Mouse (Mus musculus) c-Kit-positive CD71-positive TER-119-negative erythroid progenitor cells, embryonic 14.5 days (primary cell): ENCODE measurements around the gene Rreb1.
A peak's percentile ranks its signal among the peaks of the same experiment; 100 is the strongest.

ENCODE experiments used
- DNase-seq: peaks from one replicate; pipeline ENCODE4 v3.0.0-alpha.2; 2013; ENCODE audit warnings: low read depth

Gene Rreb1

DNA sequence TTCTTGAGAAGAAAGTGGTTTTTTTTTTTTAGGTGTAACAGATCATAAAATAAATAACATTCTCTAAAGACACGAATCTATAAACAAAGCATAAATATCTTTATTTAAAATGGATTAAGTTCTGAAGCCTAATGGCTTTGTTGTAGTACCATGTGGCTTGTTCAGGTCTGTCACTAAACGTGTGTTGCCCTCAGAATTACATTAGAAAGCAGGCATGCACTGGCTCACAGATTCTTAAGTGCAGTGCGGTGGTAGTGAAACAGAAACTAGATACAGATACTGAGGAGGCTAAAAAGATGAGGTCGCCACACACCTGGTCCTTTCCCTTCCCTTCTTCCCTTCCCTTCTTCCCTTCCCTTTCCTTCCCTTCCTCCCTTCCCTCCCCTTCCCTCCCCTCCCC, 75.2 kb downstream of the Rreb1 start:
- DNase-seq = no peak

DNA sequence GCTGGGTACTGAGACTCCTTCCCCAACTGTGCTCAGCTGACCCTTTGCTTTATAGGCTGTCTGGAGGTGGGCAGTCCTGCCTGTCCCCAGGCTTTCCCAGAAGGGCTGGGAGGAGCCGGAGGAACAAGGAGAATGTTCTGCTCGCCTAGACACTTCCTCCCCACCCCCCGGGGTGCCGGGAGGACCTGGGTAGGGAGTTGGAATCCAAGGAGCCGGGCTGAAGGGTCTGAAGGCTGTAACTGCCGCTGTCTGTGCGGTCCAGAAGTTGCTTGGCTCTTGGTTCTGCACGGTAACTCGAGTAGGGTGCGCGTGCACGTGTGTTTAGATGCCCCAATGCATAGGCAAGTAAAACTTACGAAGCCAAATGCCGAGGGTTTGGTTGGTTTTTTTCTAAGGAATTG, 75.8 kb downstream of the Rreb1 start:
- DNase-seq = no peak

DNA sequence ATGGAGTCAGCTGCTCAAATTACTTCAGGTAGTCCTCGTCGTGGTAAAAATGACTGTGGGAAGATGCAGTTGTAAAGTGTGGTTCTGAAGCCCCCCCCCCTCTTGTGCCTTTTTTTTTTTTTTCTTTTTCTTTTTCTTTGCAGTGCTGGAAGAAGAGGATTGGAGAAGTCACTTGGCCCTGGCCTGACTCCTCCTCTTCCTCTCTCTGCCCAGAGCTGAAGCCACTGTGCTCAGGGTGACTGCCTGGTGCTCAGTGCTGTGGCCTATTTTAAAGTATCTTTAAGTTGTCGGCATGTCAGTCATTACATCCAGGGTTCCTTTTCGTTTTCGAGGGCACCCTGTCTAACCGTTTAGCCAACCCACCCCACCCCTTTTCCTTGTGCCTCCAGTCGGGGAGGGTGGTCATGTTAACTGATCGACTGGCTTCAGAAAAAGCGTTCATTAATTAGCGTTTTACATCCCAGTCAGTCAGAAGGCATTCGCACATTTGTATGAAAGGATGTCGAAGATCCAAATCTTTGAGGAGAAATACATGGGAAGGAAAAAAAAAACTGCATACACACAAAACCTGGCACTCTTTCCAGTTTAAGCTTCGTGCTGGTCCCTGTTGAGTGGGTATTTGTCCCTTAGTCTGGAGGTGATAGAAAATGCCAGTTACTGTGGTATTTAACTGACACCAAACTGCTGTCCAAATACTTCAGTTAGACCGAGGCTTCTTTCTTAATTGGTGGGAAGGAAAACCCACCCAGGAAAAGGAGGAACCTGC, 76.4 kb downstream of the Rreb1 start:
- no peak for DNase-seq

GRCm38 (mm10) chr13:37855221-37855757, 77.1 kb downstream of the Rreb1 start:
- no peak for DNase-seq

- DNase-seq = no peak
Observed at GRCm38 (mm10) chr13:37855765-37856164, 77.6 kb downstream of the Rreb1 start.

GRCm38 (mm10) chr13:37856537-37856936, 78.3 kb downstream of the Rreb1 start:
- DNase-seq = no peak

DNA sequence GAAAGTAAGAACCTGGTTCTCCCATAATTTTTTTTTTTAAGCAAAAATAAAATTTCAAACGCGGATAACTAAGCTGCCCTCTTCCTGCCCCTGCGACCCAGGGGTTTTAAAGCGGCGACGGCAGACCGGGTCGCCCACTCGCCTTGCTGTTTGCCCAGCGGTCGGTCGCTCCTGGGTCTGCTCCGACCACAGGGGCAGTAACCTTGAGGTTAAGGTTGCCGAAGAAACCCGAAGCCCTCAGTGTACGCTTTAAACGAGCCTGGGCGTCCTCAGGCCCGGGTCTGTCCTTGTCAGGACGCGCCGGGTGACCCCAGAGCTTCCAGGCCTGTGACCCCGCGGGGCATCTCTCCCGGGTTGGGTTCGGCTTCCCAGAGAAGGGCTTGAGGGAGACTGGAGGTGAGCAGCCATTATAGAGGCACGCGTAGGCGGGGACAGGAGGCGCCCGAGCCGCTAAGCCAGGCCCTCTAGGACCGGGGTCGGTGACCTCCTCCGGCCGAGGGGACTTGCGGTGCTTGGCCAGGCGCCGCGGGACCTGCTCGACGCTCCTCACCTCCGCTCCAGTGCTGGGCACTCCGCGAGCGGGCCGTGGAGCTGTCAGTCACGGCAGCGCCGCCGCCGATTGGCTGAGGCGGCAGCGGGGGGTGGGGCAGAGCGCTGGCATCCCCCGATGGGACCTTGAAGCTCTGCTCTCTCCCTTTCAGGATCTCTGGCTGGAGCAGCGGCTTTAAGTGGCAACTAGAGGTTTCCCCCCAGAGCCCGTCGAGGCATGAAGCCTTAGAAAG, 79.3 kb downstream of the Rreb1 start:
- DNase-seq = peak; percentile 86

DNA sequence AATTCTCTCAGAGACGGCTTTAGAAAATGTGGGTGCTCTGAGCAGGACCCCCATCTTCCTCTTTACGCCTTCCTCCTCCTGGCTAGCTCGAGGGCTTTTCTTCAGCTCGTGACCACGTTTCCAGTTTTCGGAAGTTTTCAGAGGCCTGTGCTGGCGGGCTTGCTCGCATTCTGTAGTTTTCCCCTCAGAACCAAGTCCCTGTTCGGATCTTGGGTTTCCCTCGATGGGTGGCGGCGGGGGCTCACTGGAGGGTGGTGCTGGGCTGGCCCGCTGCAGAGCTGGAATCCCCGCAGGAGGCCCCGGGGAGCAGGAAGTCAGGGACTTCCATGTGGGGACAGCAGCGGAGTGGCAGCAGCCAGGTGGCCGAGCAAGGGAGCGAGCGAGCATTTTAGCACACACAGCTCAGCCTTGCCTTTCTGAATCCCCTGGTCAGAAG, 79.9 kb downstream of the Rreb1 start:
- no peak for DNase-seq

DNA sequence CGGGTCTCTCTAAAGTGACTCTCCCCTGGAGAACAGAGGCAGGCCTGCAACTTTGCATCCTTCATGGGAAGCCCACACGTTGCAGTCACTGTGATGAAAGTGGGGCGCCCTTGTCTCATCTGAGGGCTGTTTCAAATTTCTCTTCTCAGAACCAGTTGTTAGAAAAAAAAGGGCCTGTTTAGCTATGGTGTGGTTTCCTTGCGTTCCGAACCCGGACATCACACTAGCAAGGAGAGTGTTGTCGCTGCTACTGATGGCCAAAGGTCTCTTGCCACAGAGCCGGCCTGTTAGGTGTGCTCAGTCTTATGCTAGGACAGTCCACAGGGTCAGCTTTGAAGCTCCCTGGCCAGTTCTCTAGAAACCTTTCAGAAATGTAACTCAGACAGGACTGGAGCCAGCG, 80.3 kb downstream of the Rreb1 start:
- DNase-seq = no peak

GRCm38 (mm10) chr13:37859782-37860181, 81.6 kb downstream of the Rreb1 start:
- DNase-seq = no peak

DNA sequence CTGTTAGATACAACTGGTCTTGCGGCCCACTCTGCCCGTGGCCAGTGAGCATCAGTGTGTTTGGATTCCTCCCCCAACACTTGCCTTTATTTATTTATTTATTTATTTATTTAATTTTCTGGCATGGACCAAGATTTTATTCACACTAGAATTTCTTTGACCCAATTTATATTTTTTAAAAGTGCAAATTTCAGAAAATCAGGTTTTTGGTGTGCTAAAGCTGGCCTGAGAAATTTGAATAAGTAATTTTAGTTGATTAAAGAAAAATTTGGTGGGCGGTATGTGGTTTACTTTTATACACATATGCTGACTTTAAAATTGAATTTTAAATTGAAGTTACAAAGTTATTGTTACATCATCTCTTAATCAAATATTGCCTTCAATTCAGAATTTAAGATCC, 82.0 kb downstream of the Rreb1 start:
- DNase-seq = no peak

DNA sequence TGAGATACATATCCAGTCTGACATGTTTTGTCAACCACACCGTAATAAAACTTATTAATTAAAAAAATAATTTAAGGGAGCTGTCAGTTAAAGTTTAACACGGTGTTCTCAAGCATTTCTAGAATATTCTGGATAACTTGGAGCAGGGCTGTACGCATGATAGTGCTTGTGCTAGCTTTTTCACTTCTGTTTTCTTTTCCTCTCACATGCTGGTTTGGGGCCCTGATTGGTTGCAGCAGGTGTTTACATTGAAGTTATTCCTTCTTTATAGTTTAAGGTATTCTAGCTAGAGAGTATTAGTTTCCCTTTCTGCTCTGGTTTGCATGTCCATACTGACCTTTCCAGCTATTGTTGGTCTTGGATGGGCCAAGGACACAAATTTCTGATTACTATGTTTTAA, 82.6 kb downstream of the Rreb1 start:
- no peak for DNase-seq

- DNase-seq = no peak
Observed at GRCm38 (mm10) chr13:37862492-37862891, 84.3 kb downstream of the Rreb1 start.

- DNase-seq = no peak
Observed at GRCm38 (mm10) chr13:37863643-37864042, 85.4 kb downstream of the Rreb1 start.

DNA sequence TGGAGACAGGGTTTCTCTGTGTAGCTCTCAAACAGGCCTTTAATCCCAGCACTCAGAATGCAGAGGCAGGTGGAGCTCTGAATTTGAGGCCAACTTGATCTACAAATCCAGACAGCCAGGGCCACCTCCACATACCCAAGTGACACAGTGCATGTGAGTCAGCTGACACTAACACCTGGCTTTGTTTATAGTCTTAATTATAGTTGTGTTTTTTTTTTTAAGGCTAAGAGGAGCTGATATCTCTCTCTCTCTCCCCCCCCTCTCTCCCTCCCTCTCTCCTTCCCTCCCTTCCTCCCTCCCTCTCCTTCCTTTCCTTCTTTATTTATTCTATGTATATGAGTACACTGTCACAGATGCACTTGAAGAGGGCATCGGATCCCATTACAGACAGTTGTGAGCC, 86.5 kb downstream of the Rreb1 start:
- no peak for DNase-seq

DNA sequence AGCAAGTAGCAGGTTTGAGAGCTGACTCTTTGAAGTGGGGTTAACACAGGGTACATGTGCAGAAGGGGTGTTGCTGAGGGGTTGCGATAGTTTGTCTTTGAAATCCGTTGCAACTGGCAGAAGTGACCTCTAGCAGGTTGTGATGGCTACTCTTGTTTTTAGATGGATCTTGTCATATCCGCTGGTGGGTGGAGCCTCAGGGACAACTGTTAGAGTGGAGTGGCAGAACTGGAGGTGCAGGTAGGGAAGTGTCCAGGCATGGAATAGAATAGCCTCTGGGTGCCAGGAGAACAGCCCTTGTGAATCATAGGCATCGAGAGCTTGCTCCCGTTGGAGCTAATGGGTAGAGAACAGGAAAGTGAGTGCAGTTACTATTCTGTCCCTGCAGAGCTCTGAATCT, 88.1 kb downstream of the Rreb1 start:
- DNase-seq = no peak

DNA sequence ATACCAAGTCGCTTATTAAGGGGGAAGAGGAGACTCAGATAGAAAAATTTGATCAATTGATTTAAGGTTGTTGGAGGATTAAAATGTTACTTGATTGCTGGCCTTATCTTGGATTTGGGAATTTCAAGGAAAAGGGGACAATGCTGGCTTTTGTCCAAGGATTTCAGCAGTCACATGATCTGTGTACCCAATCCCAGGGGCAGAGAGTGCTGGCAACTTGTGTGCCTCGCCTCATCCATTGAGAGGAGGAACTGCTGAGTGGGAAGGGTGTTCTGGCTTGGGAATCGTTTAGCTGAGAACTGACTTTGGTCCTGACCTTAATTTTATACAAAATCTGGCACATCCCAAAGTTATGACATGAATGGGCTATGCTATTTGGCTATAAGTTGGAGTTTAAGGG, 88.6 kb downstream of the Rreb1 start:
- no peak for DNase-seq

DNA sequence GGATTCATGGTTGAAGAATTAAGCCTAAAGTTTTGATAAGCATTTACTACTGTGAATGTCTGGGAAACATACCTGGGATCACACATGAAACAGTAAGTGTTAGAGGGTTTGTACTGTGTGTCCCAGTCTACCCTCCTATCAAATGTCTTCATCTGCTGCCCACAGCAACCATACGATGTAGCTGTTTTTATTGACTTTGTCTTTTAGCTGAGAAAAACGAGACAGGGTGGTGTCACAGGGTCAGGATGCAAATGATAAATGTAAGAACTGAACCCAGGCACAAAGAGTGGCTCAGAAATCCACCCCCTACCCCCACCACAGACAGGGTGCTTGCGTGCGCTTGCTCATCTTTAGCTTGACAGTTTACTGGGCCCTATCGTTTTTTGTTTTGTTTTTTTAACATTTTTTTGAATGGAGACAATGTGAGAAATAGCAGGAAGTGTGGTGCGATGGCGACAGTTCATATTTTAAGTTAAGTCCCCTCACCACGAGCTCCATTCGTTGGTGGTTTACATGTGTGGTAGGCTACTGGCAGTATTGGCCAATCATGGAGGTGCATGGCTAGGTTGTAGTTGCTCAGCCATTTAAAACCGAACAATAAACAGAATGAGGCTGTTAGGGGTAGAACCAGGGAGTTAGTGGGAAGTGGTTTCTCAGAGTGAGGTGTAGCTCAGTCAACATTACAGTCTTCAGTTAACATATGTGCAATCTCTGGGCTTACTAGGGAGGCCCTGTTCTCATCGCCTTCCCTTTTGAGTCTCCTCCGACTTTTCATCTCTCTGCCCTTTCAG, 92.1 kb downstream of the Rreb1 start:
- DNase-seq = no peak

- no peak for DNase-seq
Observed at GRCm38 (mm10) chr13:37872142-37872835, 94.1 kb downstream of the Rreb1 start.

- no peak for DNase-seq
Observed at GRCm38 (mm10) chr13:37873125-37873891, 95.1 kb downstream of the Rreb1 start.

GRCm38 (mm10) chr13:37875919-37876318, 97.7 kb downstream of the Rreb1 start:
- no peak for DNase-seq
